Mouse (Mus musculus) megakaryocyte-erythroid progenitor cell, adult 5 weeks (primary cell): Measurements from ENCODE around the gene Il13ra2. TPM values are rescaled to one million over a fixed set of nuclear protein-coding genes. Genes with fewer than 3 reads are reported as not detected.

Experiments used
- polyA plus RNA-seq: library from polyadenylated mRNA; stranded (reverse); fragments of >175 nt; gene quantifications from 2 replicates; pipeline ENCODE4 v1.2.3, GENCODE M21; 2012

Il13ra2 gene
- not detected in 2 replicates for polyA plus RNA-seq

GRCm38 (mm10) chrX:147429129-147429528, at the start of gene Il13ra2:
Il13ra2 (minus strand) TSS chrX:147429192.

GRCm38 (mm10) chrX:147453610-147454009, 24.6 kb upstream of the Il13ra2 start, which contains the start of gene Vmn1r239-ps:
Vmn1r239-ps (minus strand) TSS chrX:147453710.

Other genes starting within 250 kb of the Il13ra2 start
- not detected in 2 replicates for gene Vmn1r239-ps, start 24.5 kb upstream of the Il13ra2 start, polyA plus RNA-seq
- gene Lrch2, start 124.9 kb upstream of the Il13ra2 start, polyA plus RNA-seq = 0.32 and 0.37 TPM in 2 replicates